Mouse (Mus musculus): ENCODE results near the gene Tfap2c.

GRCm38 (mm10) chr2:172510056-172510712 is 39.2 kb upstream of the Tfap2c start:
- TF ChIP-seq CTCF (IDR thresholded peaks at IDR 0.05; ENCODE audit: extremely low read depth, insufficient read length, insufficient replicate concordance, low read depth, low read length) (no peak), POLR2A (IDR thresholded peaks at IDR 0.05; ENCODE audit: low read depth, low read length) (no peak)

Measured in small intestine, adult 2 months (tissue).